Mouse (Mus musculus): ENCODE results near the gene Rab32.

- TF ChIP-seq CTCF (IDR thresholded peaks at IDR 0.05; ENCODE audit: low read depth) = peak; percentile 99
- no peak for TF ChIP-seq EP300 (IDR thresholded peaks at IDR 0.05; ENCODE audit: low read depth)
Observed at GRCm38 (mm10) chr10:10557570-10558336, at the start of gene Rab32.
